Comparison of ENCODE assay signal across 15 mouse cellular contexts in genomic region chr7:24376456-24376855, GRCm38 (mm10). TPM values are rescaled to one million over a fixed set of nuclear protein-coding genes. Genes with fewer than 3 reads are reported as not detected.
DNase-seq lines count a peak whose midpoint lies in the region; ATAC-seq and TF ChIP-seq lines count a peak whose summit lies in the region.
"Had no signal": no experiment of that assay in that cellular context is flagged by ENCODE, and none has a peak within 500 bp of the region (broad histone marks: within the 10 kb centered on the region; RNA-seq: fewer than 3 reads in every experiment).

No protein-coding gene starts in this region.

- peak overlapping the region; percentile 58; the same call in 1 of the 2 replicates for H3K4me3 ChIP-seq in heart, embryonic 10.5 days
- H3K4me3 ChIP-seq in midbrain, embryonic 10.5 days, result no peak overlapping the region
- no peak overlapping the region for H3K4me3 ChIP-seq in midbrain, embryonic 11.5 days (ENCODE audit: low read depth, low read length)
- no peak overlapping the region for H3K4me3 ChIP-seq in intestine, embryonic 14.5 days (ENCODE audit: low read depth, low read length)
- H3K4me3 ChIP-seq in liver, postnatal 0 days (ENCODE audit: low read depth, low read length), result peak overlapping the region; percentile 37

- peaks cover 36% of the 10 kb centered on the region for H3K27me3 ChIP-seq in heart, embryonic 10.5 days (ENCODE audit: insufficient read depth, poor library complexity, severe bottlenecking)
- peaks cover 29% of the 10 kb centered on the region for H3K27me3 ChIP-seq in midbrain, embryonic 10.5 days (ENCODE audit: low read depth, poor library complexity, severe bottlenecking)
- H3K27me3 ChIP-seq in midbrain, embryonic 11.5 days (ENCODE audit: control insufficient read depth, insufficient read depth, low read length), result peaks cover 3% of the 10 kb centered on the region; the same call in 1 of the 2 replicates
- no peaks in the 10 kb centered on the region for H3K27me3 ChIP-seq in intestine, embryonic 14.5 days (replicated peaks; ENCODE audit: control insufficient read depth, insufficient read depth, low read length)
- H3K27me3 ChIP-seq in liver, postnatal 0 days (ENCODE audit: insufficient read depth, low read length), result no peaks in the 10 kb centered on the region

- ATAC-seq in midbrain, embryonic 11.5 days (ENCODE audit: low FRiP score), result no peak
- ATAC-seq in intestine, embryonic 14.5 days (replicated peaks; ENCODE audit: low FRiP score, low TSS enrichment, low read depth), result no peak
- no peak for ATAC-seq in liver, postnatal 0 days
- ATAC-seq: midbrain, embryonic 15.5 days had no signal

- H3K9ac ChIP-seq in midbrain, embryonic 11.5 days (ENCODE audit: low read length), result no peak overlapping the region
- H3K9ac ChIP-seq in intestine, embryonic 14.5 days (ENCODE audit: low read length), result no peak overlapping the region
- H3K9ac ChIP-seq in liver, postnatal 0 days (replicated peaks), result peak overlapping the region; percentile 65
- H3K9ac ChIP-seq: midbrain, embryonic 15.5 days had no signal

- TF ChIP-seq CTCF in liver, postnatal 0 days (IDR thresholded peaks at IDR 0.05; ENCODE audit: low read depth), result no peak

- no peak overlapping the region for H3K4me2 ChIP-seq in midbrain, embryonic 11.5 days
- peak overlapping the region; percentile 53; the same call in 1 of the 2 replicates for H3K4me2 ChIP-seq in intestine, embryonic 14.5 days (ENCODE audit: low read length)
- peak overlapping the region; percentile 70 for H3K4me2 ChIP-seq in liver, postnatal 0 days (ENCODE audit: low read depth, low read length)

- H3K9me3 ChIP-seq in heart, embryonic 10.5 days, result no peaks in the 10 kb centered on the region
- H3K9me3 ChIP-seq in midbrain, embryonic 10.5 days (replicated peaks), result no peaks in the 10 kb centered on the region
- H3K9me3 ChIP-seq in midbrain, embryonic 11.5 days (ENCODE audit: control insufficient read depth, low read length), result no peaks in the 10 kb centered on the region
- no peaks in the 10 kb centered on the region for H3K9me3 ChIP-seq in intestine, embryonic 14.5 days (ENCODE audit: control insufficient read depth, low read length)
- H3K9me3 ChIP-seq in liver, postnatal 0 days (ENCODE audit: low read length), result no peaks in the 10 kb centered on the region
- H3K9me3 ChIP-seq: hindbrain, embryonic 13.5 days; limb, embryonic 13.5 days; midbrain, embryonic 15.5 days had no signal

- H3K4me1 ChIP-seq in heart, embryonic 10.5 days, result peaks cover 24% of the 10 kb centered on the region
- H3K4me1 ChIP-seq in midbrain, embryonic 10.5 days, result peaks cover 21% of the 10 kb centered on the region
- H3K4me1 ChIP-seq in midbrain, embryonic 11.5 days (ENCODE audit: control insufficient read depth, insufficient read depth, low read length), result no peaks in the 10 kb centered on the region; the same call in 1 of the 2 replicates
- H3K4me1 ChIP-seq in intestine, embryonic 14.5 days (replicated peaks; ENCODE audit: control insufficient read depth, insufficient read depth, low read length), result peaks cover 14% of the 10 kb centered on the region
- H3K4me1 ChIP-seq in liver, postnatal 0 days (ENCODE audit: insufficient read depth), result peaks cover 54% of the 10 kb centered on the region

- DNase-seq in heart, embryonic 10.5 days (ENCODE audit: low spot score), result no peak
- DNase-seq in heart, adult 8-10 months (ENCODE audit: low spot score), result no peak
- DNase-seq in midbrain, embryonic 10.5 days (ENCODE audit: low spot score), result no peak
- no peak for DNase-seq in midbrain, embryonic 11.5 days (ENCODE audit: low spot score, missing footprints)
- DNase-seq in intestine, embryonic 14.5 days (ENCODE audit: low spot score), result no peak
- DNase-seq in liver, postnatal 0 days, result no peak
- no peak for DNase-seq in right cerebral cortex, adult 2 months (ENCODE audit: low spot score in 2 of 2)
- DNase-seq in cerebellum, adult 11 months, result no peak

- TF ChIP-seq EP300 in liver, postnatal 0 days (IDR thresholded peaks at IDR 0.05; ENCODE audit: low read depth), result no peak

- WGBS in heart, embryonic 10.5 days, result 81% methylated on average over 8 of the region's 8 CpGs
- WGBS in midbrain, embryonic 10.5 days, result 89% methylated on average over 8 of the region's 8 CpGs
- WGBS in midbrain, embryonic 11.5 days, result 85% methylated on average over 8 of the region's 8 CpGs
- 80% methylated on average over 8 of the region's 8 CpGs for WGBS in intestine, embryonic 14.5 days
- 72% methylated on average over 8 of the region's 8 CpGs for WGBS in liver, postnatal 0 days (ENCODE audit: insufficient replicate concordance)

- H3K36me3 ChIP-seq in heart, embryonic 10.5 days, result no peaks in the 10 kb centered on the region
- no peaks in the 10 kb centered on the region for H3K36me3 ChIP-seq in midbrain, embryonic 10.5 days
- no peaks in the 10 kb centered on the region for H3K36me3 ChIP-seq in midbrain, embryonic 11.5 days (ENCODE audit: control insufficient read depth, insufficient read depth, low read length)
- no peaks in the 10 kb centered on the region for H3K36me3 ChIP-seq in intestine, embryonic 14.5 days (ENCODE audit: control insufficient read depth, insufficient read depth, low read length)
- peaks cover 47% of the 10 kb centered on the region for H3K36me3 ChIP-seq in liver, postnatal 0 days (replicated peaks; ENCODE audit: insufficient read depth, low read length)
- H3K36me3 ChIP-seq: hindbrain, embryonic 13.5 days; limb, embryonic 13.5 days; midbrain, embryonic 15.5 days had no signal

- H3K27ac ChIP-seq in heart, embryonic 10.5 days, result peak overlapping the region; percentile 85
- H3K27ac ChIP-seq in midbrain, embryonic 10.5 days (replicated peaks), result 0 out of 2 replicates have a peak overlapping the region, but pooled peaks have one; percentile 6
- H3K27ac ChIP-seq in midbrain, embryonic 11.5 days (ENCODE audit: low read depth, low read length), result no peak overlapping the region
- no peak overlapping the region for H3K27ac ChIP-seq in intestine, embryonic 14.5 days (ENCODE audit: low read depth)
- peak overlapping the region; percentile 98 for H3K27ac ChIP-seq in liver, postnatal 0 days (ENCODE audit: low read depth)
- H3K27ac ChIP-seq: midbrain, embryonic 15.5 days had no signal

RNA-seq across cellular contexts. Expression of gene Kcnn4, which starts 6.4 kb away (rescaled TPM):
- 11.7 and 14.2 TPM in 2 replicates for polyA plus RNA-seq in heart, embryonic 10.5 days (2016; fragmentation: Nextera tagmentation; extraction: Ambion mirVana)
- 1 to 10 TPM in 1 of 4 experiments, under 1 TPM in 3; 0.44 to 1.3 (median 0.69) TPM for total RNA-seq in heart, adult 8-10 months (2022)
- 3.3 and 4.0 TPM in 2 replicates for polyA plus RNA-seq in midbrain, embryonic 10.5 days (2016; fragmentation: Nextera tagmentation; extraction: Ambion mirVana)
- 2.8 and 3.4 TPM in 2 replicates for polyA plus RNA-seq in midbrain, embryonic 11.5 days (2014; fragmentation: Nextera tagmentation; extraction: Ambion mirVana)
- 0.43 and 0.70 TPM in 2 replicates for polyA plus RNA-seq in intestine, embryonic 14.5 days (2014; fragmentation: Nextera tagmentation; extraction: Ambion mirVana)
- 41.0 and 41.9 TPM in 2 replicates for polyA plus RNA-seq in liver, postnatal 0 days (2015; fragmentation: Nextera tagmentation; extraction: Ambion mirVana)

RNA-seq across cellular contexts. Expression of gene Smg9, which starts 23.0 kb away (rescaled TPM):
- polyA plus RNA-seq in heart, embryonic 10.5 days (2016; fragmentation: Nextera tagmentation; extraction: Ambion mirVana), result 25.4 and 27.7 TPM in 2 replicates
- 1 to 10 TPM; 5.9 to 8.3 (median 8.0) TPM for total RNA-seq in heart, adult 8-10 months (2022)
- polyA plus RNA-seq in midbrain, embryonic 10.5 days (2016; fragmentation: Nextera tagmentation; extraction: Ambion mirVana), result 29.0 and 34.1 TPM in 2 replicates
- 18.7 and 20.9 TPM in 2 replicates for polyA plus RNA-seq in midbrain, embryonic 11.5 days (2014; fragmentation: Nextera tagmentation; extraction: Ambion mirVana)
- polyA plus RNA-seq in intestine, embryonic 14.5 days (2014; fragmentation: Nextera tagmentation; extraction: Ambion mirVana), result 24.0 and 24.5 TPM in 2 replicates
- 8.2 and 8.7 TPM in 2 replicates for polyA plus RNA-seq in liver, postnatal 0 days (2015; fragmentation: Nextera tagmentation; extraction: Ambion mirVana)

RNA-seq across cellular contexts. Expression of gene Lypd5, which starts 27.5 kb away (rescaled TPM):
- not detected in 2 replicates for polyA plus RNA-seq in heart, embryonic 10.5 days (2016; fragmentation: Nextera tagmentation; extraction: Ambion mirVana)
- total RNA-seq in heart, adult 8-10 months (2022), result not detected
- not detected in 2 replicates for polyA plus RNA-seq in midbrain, embryonic 10.5 days (2016; fragmentation: Nextera tagmentation; extraction: Ambion mirVana)
- polyA plus RNA-seq in midbrain, embryonic 11.5 days (2014; fragmentation: Nextera tagmentation; extraction: Ambion mirVana), result not detected in 2 replicates
- polyA plus RNA-seq in intestine, embryonic 14.5 days (2014; fragmentation: Nextera tagmentation; extraction: Ambion mirVana), result not detected in 2 replicates
- polyA plus RNA-seq in liver, postnatal 0 days (2015; fragmentation: Nextera tagmentation; extraction: Ambion mirVana), result 0.06 TPM in 1 of 2 replicates, not detected in the other
- total RNA-seq: adrenal gland, postnatal 25 days had no signal
- polyA plus RNA-seq: C2C12; hindbrain, embryonic 13.5 days; limb, embryonic 13.5 days; midbrain, embryonic 15.5 days; neural tube, embryonic 14.5 days had no signal

RNA-seq across cellular contexts. Expression of gene Tescl, which starts 42.7 kb away (rescaled TPM):
- not detected in 2 replicates for polyA plus RNA-seq in heart, embryonic 10.5 days (2016; fragmentation: Nextera tagmentation; extraction: Ambion mirVana)
- under 1 TPM in 1 of 4 experiments, not detected in 3; 0.50 TPM for total RNA-seq in heart, adult 8-10 months (2022)
- 0.14 and 0.26 TPM in 2 replicates for polyA plus RNA-seq in midbrain, embryonic 10.5 days (2016; fragmentation: Nextera tagmentation; extraction: Ambion mirVana)
- 0.26 TPM in 1 of 2 replicates, not detected in the other for polyA plus RNA-seq in midbrain, embryonic 11.5 days (2014; fragmentation: Nextera tagmentation; extraction: Ambion mirVana)
- not detected in 2 replicates for polyA plus RNA-seq in intestine, embryonic 14.5 days (2014; fragmentation: Nextera tagmentation; extraction: Ambion mirVana)
- polyA plus RNA-seq in liver, postnatal 0 days (2015; fragmentation: Nextera tagmentation; extraction: Ambion mirVana), result not detected in 2 replicates
- polyA plus RNA-seq: embryonic facial prominence, embryonic 14.5 days; limb, embryonic 13.5 days had no signal

RNA-seq across cellular contexts. Expression of gene Zfp94, which starts 60.0 kb away (rescaled TPM):
- 7.0 and 10.1 TPM in 2 replicates for polyA plus RNA-seq in heart, embryonic 10.5 days (2016; fragmentation: Nextera tagmentation; extraction: Ambion mirVana)
- 1 to 10 TPM; 1.1 to 2.8 (median 2.1) TPM for total RNA-seq in heart, adult 8-10 months (2022)
- 13.7 and 15.5 TPM in 2 replicates for polyA plus RNA-seq in midbrain, embryonic 10.5 days (2016; fragmentation: Nextera tagmentation; extraction: Ambion mirVana)
- 13.0 and 14.3 TPM in 2 replicates for polyA plus RNA-seq in midbrain, embryonic 11.5 days (2014; fragmentation: Nextera tagmentation; extraction: Ambion mirVana)
- polyA plus RNA-seq in intestine, embryonic 14.5 days (2014; fragmentation: Nextera tagmentation; extraction: Ambion mirVana), result 9.1 and 12.0 TPM in 2 replicates
- 1.8 and 2.2 TPM in 2 replicates for polyA plus RNA-seq in liver, postnatal 0 days (2015; fragmentation: Nextera tagmentation; extraction: Ambion mirVana)

Comparison
In these comparisons a context has a peak if more than half of its experiments do, and no peak if none do; other contexts are left out.
1. H3K27ac ChIP-seq: peak in heart, embryonic 10.5 days (single experiment), midbrain, embryonic 10.5 days (single experiment) and liver, postnatal 0 days (single experiment); none in midbrain, embryonic 11.5 days (single experiment) and intestine, embryonic 14.5 days (single experiment).
2. H3K4me3 ChIP-seq: peak in heart, embryonic 10.5 days (single experiment) and liver, postnatal 0 days (single experiment); none in midbrain, embryonic 10.5 days (single experiment), midbrain, embryonic 11.5 days (single experiment) and intestine, embryonic 14.5 days (single experiment).